Mouse (Mus musculus) inflammation-experienced regulatory T-cells, adult 6 months (primary cell): ENCODE measurements around the gene Srsf3. TPM values are rescaled to one million over a fixed set of nuclear protein-coding genes. Genes with fewer than 3 reads are reported as not detected.

Source experiments
- ATAC-seq: one replicate; pipeline ENCODE4 v1.8.0; 2017
- polyA plus RNA-seq, 3 experiments: library from polyadenylated mRNA; unstranded; fragments of 100-300 nt; shearing (Covaris generic); gene quantifications; one replicate each; pipeline ENCODE4 v1.2.1; 2017

Srsf3 gene
- polyA plus RNA-seq, 3 experiments from 2014 or later, result 296 to 519 (median 387) TPM

- no peak for ATAC-seq
Observed at GRCm38 (mm10) chr17:29046863-29047262, 14.4 kb downstream of the Srsf3 start.

GRCm38 (mm10) chr17:29047697-29048514 lies 15.5 kb downstream of the Srsf3 start:
- ATAC-seq, result no peak

GRCm38 (mm10) chr17:29048748-29049507 lies 16.5 kb downstream of the Srsf3 start:
- peak; percentile 53 for ATAC-seq

GRCm38 (mm10) chr17:29049508-29049889 lies 17.1 kb downstream of the Srsf3 start:
- no peak for ATAC-seq

GRCm38 (mm10) chr17:29049923-29050322 lies 17.5 kb downstream of the Srsf3 start:
- ATAC-seq, result no peak

- ATAC-seq, result no peak
Observed at GRCm38 (mm10) chr17:29050791-29051190, 18.4 kb downstream of the Srsf3 start.

GRCm38 (mm10) chr17:29053067-29053466 lies 20.6 kb downstream of the Srsf3 start:
- ATAC-seq, result no peak

- ATAC-seq, result no peak
Observed at GRCm38 (mm10) chr17:29053841-29054240, 21.4 kb downstream of the Srsf3 start.

GRCm38 (mm10) chr17:29054429-29054828 lies 22.0 kb downstream of the Srsf3 start:
- ATAC-seq, result no peak

- ATAC-seq, result no peak
Observed at GRCm38 (mm10) chr17:29055586-29055985, 23.2 kb downstream of the Srsf3 start.

- no peak for ATAC-seq
Observed at GRCm38 (mm10) chr17:29056207-29056606, 23.8 kb downstream of the Srsf3 start.

GRCm38 (mm10) chr17:29056699-29057151 lies 24.3 kb downstream of the Srsf3 start:
- no peak for ATAC-seq

- no peak for ATAC-seq
Observed at GRCm38 (mm10) chr17:29057361-29057890, 25.0 kb downstream of the Srsf3 start.

- ATAC-seq, result no peak
Observed at GRCm38 (mm10) chr17:29057961-29058360, 25.5 kb downstream of the Srsf3 start.

GRCm38 (mm10) chr17:29058487-29058886 lies 26.1 kb downstream of the Srsf3 start:
- ATAC-seq, result no peak

GRCm38 (mm10) chr17:29059581-29059980 lies 27.2 kb downstream of the Srsf3 start:
- no peak for ATAC-seq

- no peak for ATAC-seq
Observed at GRCm38 (mm10) chr17:29060946-29061345, 28.5 kb downstream of the Srsf3 start.

- ATAC-seq, result no peak
Observed at GRCm38 (mm10) chr17:29062119-29063035, 29.9 kb downstream of the Srsf3 start.

- ATAC-seq, result no peak
Observed at GRCm38 (mm10) chr17:29063121-29063987, 30.9 kb downstream of the Srsf3 start.

- ATAC-seq, result no peak
Observed at GRCm38 (mm10) chr17:29063988-29064285, 31.5 kb downstream of the Srsf3 start.

- ATAC-seq, result peak; percentile 71
Observed at GRCm38 (mm10) chr17:29065245-29065940, 33.0 kb downstream of the Srsf3 start.
